Mouse (Mus musculus): ENCODE results near the gene Spem2.

Gene Spem2

GRCm38 (mm10) chr11:69799394-69800137 lies 18.7 kb downstream of the Spem2 start:
- no peak for DNase-seq (ENCODE audit: low spot score in 2 of 2)

DNA sequence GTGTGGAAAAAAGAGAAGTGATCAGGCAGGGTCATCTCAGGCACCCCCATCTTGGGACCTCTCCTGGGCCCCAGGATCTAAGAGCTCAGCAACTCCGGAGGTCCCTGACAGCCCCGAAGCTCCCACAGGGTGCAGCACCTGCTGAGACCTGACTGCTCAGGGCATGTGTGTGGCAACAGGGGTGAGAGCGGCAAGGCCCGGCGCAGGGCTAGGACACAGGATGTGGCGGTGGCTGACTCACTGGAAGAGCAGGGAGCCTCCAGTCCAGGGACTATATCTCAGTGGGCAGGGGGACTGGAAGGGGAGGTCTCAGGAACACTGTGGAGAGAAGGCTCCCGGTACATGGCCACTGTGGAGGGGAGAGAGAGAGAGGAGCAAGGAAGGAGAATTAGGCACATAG lies 20.3 kb downstream of the Spem2 start:
- DNase-seq (ENCODE audit: low spot score in 2 of 2), result no peak

- no peak for DNase-seq (ENCODE audit: low spot score in 2 of 2)
Observed at GRCm38 (mm10) chr11:69795983-69796435, 22.3 kb downstream of the Spem2 start.

DNA sequence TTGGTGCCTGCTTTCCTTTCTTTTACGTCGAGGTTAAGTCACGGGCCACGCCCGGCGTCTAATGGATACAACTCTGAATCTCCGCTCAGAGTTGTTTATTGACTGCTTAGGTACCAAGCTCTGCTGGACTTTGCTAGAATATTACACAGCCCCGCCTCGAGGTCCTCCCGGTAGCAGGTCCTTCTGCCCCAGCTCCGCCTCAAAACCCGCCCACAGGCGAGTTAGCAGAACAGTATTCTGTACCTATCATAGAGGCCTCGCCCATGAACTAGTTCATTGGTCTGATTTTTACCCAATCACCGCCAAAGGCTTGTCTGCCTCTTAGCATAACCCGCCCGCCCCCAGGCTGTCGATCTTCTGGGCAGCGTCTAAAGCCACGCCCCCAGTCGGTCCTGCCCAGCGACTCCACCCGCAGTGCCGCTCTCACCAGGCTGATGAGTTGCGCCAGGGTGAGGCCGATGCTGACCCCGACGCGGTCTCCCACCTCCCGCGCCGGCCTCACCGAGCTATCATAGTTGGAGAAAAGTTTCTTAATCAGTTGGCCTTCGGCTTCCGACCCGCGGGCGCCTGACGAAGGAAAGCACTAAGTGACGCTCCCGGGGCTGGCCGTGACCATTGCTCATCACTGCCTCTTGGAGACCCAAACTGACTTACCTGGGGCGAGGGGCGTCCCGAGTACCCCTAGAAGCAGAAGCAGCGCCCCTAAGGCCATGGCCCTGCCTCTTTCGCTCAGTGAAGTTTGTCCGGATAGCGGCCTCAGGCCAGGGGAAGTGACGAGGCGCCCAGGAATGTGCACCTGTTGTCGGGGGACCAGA lies 22.9 kb downstream of the Spem2 start, which contains the start of gene Chrnb1:
Chrnb1 (minus strand) TSS at position 776 of the 815 bp plus-strand sequence.
- DNase-seq (ENCODE audit: low spot score in 2 of 2), result peak; percentile 97 to 99

GRCm38 (mm10) chr11:69793429-69793828 lies 24.8 kb downstream of the Spem2 start:
- no peak for DNase-seq (ENCODE audit: low spot score in 2 of 2)

GRCm38 (mm10) chr11:69791420-69791819 lies 26.8 kb downstream of the Spem2 start:
- no peak for DNase-seq (ENCODE audit: low spot score in 2 of 2)

GRCm38 (mm10) chr11:69789431-69789830 lies 28.8 kb downstream of the Spem2 start:
- DNase-seq (ENCODE audit: low spot score in 2 of 2), result no peak

GRCm38 (mm10) chr11:69787306-69787705 lies 31.0 kb downstream of the Spem2 start:
- no peak for DNase-seq (ENCODE audit: low spot score in 2 of 2)

DNA sequence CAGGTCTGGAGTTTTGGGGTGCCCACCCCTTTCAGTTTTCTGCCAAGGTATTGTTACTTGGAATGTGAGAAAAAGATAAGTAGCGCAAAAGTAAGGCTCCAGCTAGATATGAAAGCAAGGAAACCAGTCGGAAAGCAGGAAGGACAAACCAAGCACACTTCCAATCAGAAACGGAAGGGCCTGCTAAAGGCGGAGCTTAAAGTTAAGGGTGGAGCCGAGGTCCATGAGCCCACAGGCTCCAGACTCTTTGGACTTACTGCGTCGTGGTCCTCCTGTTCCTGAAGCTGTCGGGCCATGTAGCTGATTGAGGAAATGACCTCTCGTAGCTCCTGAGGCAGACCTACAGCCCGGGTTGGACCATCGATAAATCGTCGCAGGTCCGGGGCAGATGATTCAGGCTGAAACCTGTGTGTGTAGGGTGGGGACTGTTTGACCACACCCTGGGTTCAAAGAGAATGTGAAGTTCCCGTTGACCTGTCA lies 33.4 kb downstream of the Spem2 start:
- DNase-seq (ENCODE audit: low spot score in 2 of 2), result peak; percentile 74 to 80

- DNase-seq (ENCODE audit: low spot score in 2 of 2), result no peak
Observed at GRCm38 (mm10) chr11:69781828-69782227, 36.4 kb downstream of the Spem2 start.

- DNase-seq (ENCODE audit: low spot score in 2 of 2), result no peak
Observed at GRCm38 (mm10) chr11:69778985-69779384, 39.3 kb downstream of the Spem2 start.

- no peak for DNase-seq (ENCODE audit: low spot score in 2 of 2)
Observed at GRCm38 (mm10) chr11:69778258-69778982, 39.8 kb downstream of the Spem2 start.

- no peak for DNase-seq (ENCODE audit: low spot score in 2 of 2)
Observed at GRCm38 (mm10) chr11:69777504-69778257, 40.6 kb downstream of the Spem2 start.

DNA sequence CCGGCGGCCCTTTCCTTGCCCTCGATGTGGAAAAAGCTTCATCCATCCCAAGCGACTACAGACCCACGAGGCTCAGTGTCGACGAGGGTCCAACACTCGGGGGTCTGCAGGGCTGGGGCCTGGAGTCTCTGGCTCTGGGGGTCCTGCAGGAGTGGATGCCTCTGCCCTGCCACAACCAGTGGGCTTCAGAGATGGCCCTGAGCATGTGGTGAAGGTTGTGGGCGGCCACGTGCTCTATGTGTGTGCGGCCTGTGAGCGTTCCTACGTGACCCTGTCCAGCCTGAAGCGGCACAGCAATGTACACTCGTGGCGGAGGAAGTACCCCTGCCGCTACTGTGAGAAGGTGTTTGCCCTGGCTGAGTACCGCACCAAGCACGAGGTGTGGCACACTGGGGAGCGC lies 41.8 kb downstream of the Spem2 start:
- no peak for DNase-seq (ENCODE audit: low spot score in 2 of 2)

DNA sequence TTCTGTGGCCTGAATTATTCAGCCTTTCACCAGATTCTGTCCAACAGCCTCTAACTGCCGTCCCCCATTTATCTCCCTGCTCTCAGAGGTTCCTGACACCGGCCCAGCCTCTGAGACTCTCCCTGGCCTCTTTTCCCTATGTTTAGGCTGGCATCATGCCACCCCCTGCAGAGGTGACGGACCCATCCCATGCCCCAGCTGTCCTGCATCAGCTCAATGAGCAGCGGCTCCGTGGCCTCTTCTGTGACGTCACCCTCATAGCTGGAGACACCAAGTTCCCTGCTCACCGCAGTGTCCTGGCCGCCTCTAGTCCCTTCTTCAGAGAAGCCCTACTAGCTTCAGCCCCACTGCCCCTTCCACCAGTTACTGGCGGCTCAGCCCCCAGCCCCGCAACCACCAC lies 42.5 kb downstream of the Spem2 start:
- no peak for DNase-seq (ENCODE audit: low spot score in 2 of 2)

DNA sequence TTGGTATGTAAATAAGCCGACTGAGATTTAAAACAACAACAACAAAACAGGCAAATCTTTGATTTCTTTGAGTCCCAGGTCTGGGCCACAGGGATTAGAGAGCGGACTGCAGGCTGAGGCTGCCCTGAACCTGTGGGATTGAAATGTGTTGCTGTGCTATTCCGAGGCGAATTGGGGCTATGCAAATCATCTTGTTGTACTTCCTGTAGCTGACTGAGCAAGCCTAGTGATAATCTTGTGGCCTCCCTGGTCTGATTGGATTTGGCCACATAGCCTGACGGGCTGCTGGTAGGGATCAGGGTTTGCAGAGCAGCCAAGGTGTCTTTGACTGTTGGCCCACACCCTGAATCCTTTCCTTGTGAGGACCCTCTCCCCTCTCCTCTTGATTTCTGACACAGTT lies 43.3 kb downstream of the Spem2 start:
- DNase-seq (ENCODE audit: low spot score in 2 of 2), result no peak

GRCm38 (mm10) chr11:69767625-69767909 lies 50.7 kb downstream of the Spem2 start:
- DNase-seq (ENCODE audit: low spot score in 2 of 2), result peak; percentile 33 to 45

GRCm38 (mm10) chr11:69766872-69767624 lies 51.2 kb downstream of the Spem2 start:
- no peak for DNase-seq (ENCODE audit: low spot score in 2 of 2)
